Mouse (Mus musculus) urinary bladder, postnatal 4 days (tissue): Measurements from ENCODE around the gene Creb5.
A peak's percentile ranks its signal among the peaks of the same experiment; 100 is the strongest.

Experiments
- DNase-seq, 2 experiments: peaks; one replicate each; pipeline ENCODE4 v3.0.0; 2021 to 2022; ENCODE audit warnings: low spot score in 2 of 2

Gene Creb5

DNA sequence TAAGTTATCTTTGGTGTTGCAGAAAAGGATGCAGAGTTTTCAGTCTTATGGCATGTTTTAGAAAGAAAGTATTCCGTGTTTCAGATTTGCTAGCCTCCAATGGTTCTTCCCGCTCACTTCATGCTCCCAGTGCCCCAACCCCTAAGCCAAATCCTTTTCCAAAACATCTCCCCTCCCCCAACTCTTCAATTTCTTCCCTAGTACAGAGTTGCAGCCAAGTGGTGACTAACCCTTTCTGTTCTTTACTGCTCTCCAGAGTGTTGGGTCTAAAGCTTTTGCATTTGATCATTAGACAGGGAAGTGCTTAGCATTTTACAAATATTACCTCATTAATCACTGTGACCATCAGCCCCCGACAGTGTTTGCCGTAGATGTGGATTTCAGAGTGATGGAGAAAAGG lies 142.8 kb downstream of the Creb5 start:
- no peak for DNase-seq

DNA sequence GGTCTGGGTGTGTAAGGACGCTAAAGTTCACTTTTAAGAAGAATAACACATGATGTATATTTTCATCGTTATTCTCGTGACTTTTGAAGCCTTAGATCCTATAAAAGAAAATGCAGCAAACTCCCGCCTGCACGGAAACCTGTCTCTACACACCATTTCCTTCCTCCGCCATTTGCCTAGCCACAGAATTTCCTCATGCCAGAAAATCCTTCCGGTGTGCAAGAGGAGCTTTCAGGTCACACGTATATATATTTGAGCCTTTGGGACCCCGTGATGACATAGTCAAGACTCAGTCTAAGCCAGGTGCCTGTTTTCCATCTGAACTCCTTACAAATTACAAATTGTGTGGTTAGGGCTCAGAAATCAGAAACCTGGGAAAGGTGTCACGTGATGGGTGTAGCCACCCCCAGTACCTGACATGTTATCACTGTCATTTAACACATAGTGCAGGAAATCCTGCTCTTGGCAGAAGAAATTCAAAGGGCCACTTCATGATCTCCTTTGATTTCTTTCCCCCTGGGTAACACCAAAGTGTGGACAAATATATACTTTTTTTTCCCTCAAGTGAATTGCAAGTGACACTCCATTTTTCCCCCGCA lies 158.9 kb downstream of the Creb5 start:
- DNase-seq: no peak

DNA sequence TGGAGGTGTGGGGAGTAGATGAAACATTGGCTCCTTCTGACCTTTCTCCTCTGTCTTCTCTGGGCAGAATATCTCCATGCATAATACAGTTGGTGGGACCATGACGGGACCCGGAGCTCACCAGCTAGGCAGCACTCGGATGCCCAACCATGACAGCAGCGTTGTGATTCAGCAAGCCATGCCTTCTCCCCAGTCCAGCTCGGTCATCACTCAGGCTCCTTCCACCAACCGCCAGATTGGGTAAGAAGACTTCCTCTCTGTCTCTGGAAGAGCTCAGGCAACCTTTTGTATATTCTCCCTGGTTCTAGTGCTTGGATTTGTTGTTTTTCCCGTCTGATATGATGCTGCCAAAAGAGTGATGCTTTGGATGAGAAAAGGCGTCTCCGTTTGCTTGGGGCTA lies 160.4 kb downstream of the Creb5 start:
- DNase-seq: no peak

DNA sequence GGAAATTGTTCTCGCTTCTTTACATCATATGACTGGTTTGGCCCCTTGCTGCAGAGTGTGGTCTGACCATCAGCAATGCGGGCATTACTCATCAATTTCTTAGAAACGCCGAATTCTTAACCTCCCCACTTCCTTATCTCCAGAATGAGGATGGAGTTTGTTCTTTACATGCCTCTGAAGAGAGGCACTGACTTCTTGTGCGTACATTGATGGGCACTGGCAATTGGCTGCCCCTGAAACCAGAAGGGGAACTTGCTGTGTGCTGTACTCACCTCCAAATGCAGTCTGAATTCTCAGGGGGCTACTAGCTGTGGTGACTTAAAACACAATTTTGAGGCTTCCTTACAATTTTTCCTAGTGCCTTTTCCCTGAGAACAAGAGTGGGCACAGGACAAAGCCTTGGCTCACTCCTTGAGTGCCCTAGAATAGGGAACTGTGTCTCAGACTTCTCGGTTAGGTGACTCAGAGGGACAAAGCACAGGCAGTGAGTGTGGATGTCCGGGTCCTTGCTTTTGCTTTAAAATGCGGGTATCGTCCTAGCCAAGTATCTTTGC lies 161.3 kb downstream of the Creb5 start:
- DNase-seq: no peak

DNA sequence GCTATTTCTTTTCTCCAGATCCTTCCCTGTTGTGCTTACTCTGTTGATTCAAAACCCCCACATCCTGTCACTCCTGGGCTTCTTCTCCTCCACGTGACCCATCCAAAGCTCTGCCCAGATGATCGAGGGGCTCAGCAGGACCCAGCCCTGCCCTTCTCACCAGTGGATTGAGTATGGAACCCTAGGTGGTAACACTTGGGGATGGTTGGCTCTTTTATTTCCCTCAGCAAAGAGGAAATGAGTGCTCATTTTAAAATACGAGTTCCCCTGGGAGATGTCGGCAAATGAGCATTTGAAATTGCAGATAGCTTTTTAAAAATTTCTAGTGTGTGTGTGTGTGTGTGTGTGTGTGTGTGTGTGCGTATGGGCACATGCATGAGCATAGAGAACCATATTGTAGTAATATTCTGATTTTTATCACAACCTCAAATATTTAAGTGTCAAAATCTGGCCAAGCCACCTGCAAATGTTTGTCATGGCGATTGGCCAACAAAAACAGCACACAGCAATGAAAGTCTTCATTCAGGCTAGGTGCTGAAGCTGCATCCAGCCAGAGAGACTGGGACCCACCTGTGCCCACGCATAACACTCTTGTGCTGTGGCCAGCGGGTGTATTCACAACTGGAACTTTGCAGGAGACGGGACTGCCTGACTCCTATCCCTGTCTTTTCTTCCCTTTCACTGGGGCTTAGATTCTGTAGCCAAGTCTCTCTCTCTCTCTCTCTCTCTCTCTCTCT lies 162.5 kb downstream of the Creb5 start:
- DNase-seq: no peak

DNA sequence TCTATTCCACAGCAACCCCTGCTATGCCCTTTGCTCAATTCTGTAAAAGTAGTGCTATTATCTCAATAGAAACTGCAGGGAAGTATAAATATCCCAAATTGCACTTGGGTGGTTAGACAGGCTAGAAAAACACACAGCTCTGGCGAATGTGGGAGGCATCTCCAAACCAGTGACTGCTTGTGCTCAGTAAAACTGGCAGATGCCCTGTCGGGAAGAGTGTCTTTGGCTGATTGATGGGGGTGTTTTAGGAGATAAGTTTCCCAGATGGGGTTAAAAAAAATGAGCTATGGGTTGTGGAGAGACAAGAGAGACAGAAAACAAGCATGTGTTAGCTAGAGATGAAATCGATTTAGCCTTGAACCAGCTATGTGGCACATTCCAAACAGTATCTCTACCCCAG lies 163.4 kb downstream of the Creb5 start:
- DNase-seq: no peak

DNA sequence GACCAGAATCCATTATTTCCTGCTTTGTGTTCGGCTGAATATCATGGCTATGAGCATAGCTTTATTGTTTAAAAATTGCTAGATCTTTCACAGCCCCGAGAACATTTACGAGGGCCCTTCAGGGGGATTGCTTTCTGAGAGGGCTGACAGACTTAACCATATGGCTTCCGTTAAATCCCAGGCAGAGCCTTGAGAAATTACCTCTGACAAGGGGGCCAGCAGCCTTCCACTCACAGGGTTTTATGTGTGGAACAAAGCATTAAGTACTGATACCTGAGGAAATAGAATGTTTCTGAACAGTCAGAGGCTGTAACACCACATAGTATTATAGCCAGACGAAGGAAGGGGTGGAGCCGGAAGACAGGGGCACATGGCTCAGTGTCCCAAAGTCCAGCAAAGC lies 165.2 kb downstream of the Creb5 start:
- no peak for DNase-seq

DNA sequence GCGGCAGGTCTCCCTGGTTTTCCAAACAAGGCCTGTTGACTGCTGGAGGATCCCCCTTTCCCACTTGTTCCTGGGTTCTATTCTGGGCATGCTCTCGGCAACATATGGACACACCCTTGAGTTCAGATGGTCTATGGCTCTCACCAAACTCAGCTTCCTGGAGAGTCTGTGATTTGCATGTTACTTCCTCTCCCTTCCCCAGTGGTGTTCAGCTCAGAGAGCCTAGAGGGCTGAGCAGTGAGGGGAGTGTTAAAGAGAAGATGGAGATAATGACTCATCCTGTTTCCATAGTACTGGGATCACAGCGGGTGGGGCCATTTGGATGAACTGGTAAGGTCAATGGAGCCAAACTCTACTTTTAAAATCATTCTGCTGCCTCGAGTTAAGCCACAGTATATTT lies 168.4 kb downstream of the Creb5 start:
- DNase-seq: no peak

DNA sequence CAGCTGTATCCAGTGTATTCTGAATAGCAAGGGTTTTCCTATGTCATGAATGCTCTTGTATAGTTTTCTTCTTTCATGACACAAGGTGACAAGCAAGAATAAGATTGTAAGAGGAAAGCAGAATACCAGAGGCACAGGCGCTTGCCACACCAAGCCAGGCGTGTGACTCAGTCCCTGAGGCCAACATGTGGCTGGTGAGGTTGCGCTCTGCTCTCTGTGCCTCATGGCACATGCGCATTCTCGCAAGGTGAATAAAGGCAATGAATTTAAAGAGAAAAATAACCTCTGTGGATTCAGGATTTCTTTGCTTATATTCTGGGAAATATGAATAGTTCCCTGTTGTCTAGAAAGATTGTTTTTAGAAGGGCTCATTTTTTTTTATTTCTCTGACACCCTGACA lies 169.0 kb downstream of the Creb5 start:
- no peak for DNase-seq

DNA sequence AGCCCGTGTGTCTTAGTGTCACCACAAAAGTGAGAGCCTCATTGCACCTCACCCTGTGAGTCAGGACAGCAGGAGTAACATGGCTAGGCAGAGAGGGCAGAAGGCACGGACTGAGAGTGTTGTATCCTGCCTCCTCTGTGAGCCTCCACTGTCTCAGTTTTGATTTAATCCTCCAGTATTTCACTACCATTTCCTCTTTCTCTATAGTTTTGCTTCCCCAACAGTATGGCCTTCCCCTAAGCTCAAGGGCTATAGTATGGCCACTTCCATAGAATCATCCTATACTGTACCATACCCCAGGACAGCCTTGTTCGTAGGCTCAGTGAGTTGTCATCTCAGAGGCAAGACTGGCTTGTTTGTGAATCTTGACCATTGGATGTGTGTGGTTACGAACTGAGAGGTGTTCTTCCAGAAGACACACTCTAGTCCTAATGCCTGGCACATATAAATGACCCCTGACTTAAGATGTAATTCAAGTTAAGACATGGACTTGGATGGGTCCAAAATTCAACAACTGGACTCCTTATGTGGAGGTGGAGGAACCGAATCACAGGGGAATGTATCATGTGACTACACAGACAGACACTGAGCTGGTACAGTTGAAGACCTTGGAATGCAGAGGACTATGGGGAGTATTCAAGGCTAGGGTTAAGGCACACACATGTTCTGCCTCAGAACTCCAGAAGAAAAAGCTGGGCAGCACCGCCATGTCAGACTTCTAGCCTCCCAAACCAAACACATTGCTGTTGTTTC lies 173.1 kb downstream of the Creb5 start:
- DNase-seq: no peak

DNA sequence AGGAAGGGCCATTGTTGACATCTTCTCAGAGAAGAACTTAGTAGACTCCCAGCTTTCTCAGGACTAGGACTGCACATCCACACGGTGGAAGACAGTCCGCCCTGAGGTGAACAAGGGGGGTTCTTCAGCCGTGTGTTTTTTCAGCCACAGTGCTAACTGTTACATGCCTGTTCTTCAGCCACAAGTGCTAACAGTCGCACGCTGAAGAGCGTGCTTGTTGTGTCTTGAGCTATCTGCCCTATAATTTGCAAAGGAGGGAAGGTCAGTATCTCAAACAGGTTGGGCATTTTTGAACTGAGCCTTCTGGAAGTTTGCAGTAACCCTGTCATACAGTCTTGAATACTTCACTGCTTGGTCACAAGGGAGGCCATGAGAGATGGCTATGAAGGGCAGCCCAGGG lies 174.0 kb downstream of the Creb5 start:
- DNase-seq: no peak

DNA sequence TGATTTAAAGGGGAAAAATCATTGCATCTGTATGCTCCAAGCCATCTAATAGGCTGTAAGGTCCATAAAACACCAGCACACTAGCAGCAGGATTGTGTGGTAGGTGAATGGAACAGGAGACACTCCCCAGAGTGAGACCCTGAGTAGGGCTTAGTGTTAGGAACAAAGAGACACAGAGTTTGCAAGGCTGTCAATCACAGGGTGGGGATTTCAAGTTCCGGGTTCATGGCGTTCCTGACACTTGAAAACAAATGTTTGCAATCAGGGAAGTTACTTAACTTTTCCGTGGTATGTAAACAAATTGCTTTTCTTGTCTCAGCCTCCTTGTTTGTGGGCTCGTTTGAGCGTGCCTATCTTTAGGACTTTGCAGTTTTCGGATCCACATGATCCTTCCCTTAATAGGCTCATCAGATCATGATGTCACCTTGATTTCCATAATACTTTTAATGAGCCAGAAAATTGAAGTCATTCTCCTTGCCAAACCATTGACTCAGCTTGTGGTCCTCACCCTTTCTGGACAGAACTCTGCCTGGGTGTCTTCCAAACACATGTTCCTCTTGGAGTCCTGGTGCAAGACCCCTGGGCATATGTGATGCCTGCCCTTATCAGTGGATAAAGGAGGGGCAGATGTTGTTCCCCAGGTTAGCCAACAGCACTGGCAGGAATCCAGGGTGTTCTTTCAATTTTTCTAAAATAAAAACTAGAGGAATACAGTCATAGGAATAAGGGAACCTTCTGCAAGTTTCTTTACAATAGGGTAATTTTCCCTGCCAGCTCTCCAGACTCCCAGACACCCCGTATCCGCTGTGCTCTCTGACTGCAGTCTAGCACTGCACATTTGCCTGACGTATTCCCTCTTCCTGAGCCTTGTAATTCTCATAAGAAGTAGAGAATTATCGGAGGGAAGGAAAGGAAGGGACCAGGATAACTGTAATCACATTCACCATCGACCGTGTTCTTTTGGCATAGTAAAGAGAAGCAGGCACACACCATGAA lies 175.0 kb downstream of the Creb5 start:
- DNase-seq: no peak

DNA sequence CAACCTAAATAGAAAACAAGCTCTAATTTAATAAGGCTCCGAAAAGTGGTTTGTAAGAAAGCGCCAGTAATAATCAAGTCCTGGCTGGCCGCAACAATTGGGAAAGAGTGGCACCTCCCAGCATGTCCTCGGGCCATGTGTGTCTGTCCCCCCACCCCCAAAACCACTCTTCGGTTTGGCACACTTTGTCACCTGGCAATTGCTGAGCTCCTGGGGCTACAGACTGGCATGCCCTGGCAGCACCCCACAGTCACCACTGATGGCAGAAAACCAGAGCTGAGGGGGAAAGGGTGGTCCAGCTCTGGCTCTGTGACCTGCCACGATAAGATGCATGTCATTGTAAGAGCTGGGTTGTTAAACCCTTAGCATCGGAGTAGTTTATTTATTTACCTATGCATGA lies 175.7 kb downstream of the Creb5 start:
- no peak for DNase-seq

DNA sequence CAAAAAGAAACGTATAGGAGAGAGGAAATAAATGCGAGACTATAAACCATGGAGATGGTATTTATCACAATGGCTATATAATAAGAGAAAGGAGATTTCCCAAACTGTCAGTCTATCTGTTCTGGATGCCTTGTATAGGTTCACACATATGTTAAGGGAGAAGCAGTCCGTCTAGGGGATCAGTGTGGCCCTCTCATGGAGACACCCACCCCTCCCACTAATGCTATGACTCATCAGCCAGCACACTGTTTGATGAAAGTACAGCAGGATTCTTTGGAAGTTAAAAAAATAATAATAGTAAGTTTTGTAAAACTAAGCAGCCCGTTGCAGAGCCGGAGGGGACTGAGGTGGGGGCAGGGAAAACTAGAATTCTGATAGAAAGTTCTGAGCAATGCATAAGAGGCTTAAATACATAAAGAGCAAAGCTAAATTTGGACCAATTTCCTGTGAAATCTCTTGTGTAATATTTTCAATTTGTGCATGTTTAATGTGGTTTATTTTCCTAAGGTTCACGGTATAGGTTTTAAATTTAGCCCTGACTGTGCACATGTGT lies 176.3 kb downstream of the Creb5 start:
- no peak for DNase-seq

DNA sequence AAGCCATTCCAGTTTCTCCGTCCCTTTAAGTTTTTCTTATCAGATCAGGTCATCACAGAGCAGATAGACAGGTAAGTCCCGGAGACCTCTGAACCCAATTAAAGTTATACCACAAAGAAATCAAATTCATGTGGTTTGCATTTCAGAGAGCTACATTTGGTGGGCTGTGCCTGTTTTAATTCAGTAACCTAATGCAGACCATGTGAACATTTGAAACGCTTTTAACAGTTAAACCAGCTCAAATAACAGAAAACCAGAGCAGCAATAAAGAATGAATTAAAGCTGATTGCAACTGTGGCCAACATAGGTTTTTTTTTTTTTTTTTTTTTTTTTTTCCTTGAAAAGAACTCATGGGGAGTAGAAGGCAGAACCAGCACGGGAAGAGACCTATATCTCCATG lies 182.1 kb downstream of the Creb5 start:
- DNase-seq: no peak

DNA sequence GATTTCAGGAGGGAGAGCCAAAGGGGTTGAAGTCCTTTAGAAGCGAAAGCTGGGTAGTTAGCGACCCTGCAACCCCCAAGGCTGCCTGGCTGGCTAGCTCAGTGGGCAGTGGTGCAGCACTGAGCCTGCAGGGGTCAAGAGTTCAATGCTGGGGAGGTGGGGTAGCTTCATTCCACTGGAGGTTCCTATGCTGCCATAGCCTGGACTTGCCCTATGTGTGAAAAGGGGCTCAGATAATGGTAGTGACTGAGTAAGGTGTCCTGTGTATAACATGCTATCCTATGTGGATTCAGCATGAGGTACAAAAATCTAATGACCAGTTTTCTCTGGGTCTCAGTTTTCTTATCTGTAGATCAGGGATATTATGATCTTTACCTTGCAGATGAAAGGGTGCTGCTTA lies 182.6 kb downstream of the Creb5 start:
- peak in 1 of 2 experiments; percentile 10 for DNase-seq

DNA sequence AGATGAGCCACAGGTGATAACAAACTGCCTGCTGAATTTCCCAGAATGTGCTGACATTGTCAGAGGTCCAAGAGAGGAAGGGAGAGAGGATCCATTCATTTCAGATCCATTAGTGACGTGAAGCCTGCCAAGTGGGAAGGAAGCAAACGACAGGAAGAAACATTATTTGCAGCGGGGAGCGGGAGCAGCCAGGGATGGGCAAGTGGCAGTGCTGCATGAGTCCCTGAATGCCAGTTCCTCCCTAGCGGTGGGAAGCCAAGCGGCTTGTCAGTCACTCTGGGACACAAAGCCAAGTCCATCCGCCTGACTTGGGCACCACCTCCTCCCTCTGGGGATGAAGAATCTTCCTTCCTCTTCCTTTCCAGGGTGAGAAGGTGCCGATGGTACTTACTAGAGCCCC lies 183.5 kb downstream of the Creb5 start:
- peak in 1 of 2 experiments; percentile 17 for DNase-seq

DNA sequence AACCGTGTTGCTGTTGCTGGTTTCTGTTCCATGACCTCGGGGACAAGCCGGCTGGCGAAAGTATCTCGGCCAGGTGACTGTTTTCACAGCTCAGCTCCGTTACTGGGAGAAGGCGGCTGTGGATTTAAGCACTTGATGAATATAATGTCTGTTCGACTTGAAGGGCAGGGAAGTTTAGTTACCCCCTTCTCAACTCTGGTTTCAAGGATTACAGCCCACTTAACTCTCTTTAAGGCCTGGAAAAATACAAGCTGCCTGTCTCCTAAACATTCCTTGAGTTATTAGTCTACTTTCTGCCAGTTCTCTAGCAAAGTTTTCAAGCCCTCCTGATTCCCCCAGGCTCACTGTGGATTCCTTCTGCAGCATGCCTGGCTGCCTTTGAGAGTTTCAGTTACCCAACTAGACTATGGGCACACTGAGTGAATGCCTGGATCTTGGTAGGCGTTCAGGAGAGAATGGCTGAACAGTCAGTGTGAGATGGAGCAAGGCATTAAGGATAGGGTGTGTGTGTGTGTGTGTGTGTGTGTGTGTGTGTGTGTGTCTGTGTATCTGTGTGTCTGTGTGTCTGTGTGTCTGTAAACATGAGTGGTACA lies 184.0 kb downstream of the Creb5 start:
- no peak for DNase-seq

DNA sequence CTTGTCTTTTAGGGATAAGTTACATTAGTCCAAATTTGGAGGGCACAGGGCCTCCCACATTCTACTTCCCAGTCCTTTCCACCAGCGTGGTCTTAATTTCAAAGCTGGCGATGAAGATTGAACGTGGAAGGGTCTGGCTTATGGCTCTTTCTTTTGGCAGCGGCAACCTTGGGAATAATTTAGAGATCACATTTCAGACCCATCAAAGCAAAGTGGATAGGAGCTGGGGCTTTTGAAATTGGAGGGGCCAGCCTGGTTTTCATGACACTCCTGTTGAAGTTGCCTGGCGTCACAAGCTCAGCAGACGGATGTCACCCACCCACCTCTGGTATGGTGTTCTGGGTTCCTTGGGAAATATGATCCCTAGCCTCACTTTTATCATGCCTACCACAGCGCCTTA lies 185.7 kb downstream of the Creb5 start:
- DNase-seq: peak in 1 of 2 experiments; percentile 40

DNA sequence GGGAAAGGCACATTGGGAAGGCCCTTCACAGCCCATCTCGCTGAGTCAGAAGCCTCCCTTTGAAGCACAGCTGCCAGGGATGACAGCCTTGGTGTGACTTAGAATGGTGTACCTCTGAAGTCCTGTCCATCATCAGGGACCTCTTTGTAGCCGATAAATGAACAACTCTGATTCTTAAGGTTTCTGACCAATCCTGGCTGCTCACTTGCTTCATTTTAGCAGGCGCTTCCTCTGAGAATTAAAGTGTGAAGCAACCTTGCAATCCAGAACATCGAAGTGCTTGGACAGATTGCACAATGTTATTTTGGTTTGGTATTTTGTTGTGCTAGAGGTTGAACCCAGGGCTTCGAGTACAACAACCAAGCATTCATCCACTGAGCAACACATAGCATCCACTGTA lies 190.4 kb downstream of the Creb5 start:
- DNase-seq: no peak

DNA sequence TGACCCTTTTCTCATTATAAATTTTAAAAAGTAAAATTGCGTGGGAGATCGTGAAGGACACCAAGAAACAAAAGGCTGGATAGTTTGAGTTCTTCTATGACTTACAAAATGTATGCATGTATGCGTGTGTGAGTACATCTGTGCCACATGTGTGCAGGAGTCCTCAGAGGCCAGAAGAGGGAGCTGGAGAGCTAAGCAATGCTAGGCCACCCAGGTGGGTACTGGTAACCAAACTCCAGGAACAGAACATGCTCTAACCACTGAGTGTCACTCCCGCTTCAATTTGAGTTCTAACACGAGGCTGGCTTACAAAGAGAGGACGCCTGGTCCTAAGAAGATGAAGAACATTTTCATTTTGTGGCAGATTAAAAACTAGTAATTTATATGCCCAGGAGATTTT lies 203.8 kb downstream of the Creb5 start:
- no peak for DNase-seq
